Mouse (Mus musculus): ENCODE data around the gene Dcakd. TPM values are rescaled to one million over a fixed set of nuclear protein-coding genes. Genes with fewer than 3 reads are reported as not detected.

Dcakd gene
- polyA plus RNA-seq, 1 experiment from 2014 or later: 225 TPM

DNA sequence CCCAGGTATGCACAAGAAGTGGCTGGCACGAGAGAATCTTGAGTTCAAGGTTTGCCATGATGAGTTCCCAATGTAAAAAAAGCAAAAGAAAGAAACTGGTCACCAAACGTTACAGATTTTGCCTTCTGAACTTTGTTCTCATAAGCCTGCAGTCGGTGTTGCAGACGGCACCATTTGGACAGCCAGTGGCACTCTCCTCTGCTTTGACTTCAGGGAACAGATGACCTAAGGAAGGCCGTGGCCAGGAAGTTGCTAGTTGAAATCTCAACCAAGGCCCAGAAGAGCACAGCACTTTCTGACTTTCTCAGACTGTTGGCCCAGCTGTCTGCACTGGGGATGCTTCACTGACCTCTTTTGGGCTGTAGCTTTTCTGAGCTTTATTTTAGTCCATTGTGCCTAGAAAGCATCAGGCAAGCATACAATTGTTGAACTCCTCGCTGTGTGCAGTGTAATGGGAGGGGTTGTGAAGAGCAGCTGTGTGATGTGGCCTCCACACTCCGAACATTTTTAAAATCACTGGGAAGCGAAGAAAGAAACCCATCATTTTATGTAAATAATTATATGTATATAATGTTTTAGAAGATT lies 8.8 kb upstream of the Dcakd start:
- ATAC-seq (ENCODE audit: low FRiP score, low TSS enrichment): no peak
- H3K9ac ChIP-seq (ENCODE audit: low read depth, low read length): no peak overlapping the region
- no peaks in the 10 kb centered on the region for H3K4me1 ChIP-seq (ENCODE audit: control insufficient read depth, insufficient read depth, low read length)
- no peak overlapping the region for H3K4me3 ChIP-seq (ENCODE audit: low read length)
- H3K27me3 ChIP-seq (ENCODE audit: control insufficient read depth, insufficient read depth, low read length): no peaks in the 10 kb centered on the region
- peaks cover 6% of the 10 kb centered on the region; the same call in 1 of the 2 replicates for H3K36me3 ChIP-seq (ENCODE audit: control insufficient read depth, insufficient read depth, low read length)
- 83% methylated on average over 8 of the region's 8 CpGs for WGBS
- H3K9me3 ChIP-seq (ENCODE audit: control insufficient read depth, low read length): no peaks in the 10 kb centered on the region
- no peak overlapping the region for H3K4me2 ChIP-seq (replicated peaks; ENCODE audit: low read depth, low read length)
- no peak overlapping the region for H3K27ac ChIP-seq (ENCODE audit: low read depth, low read length)

DNA sequence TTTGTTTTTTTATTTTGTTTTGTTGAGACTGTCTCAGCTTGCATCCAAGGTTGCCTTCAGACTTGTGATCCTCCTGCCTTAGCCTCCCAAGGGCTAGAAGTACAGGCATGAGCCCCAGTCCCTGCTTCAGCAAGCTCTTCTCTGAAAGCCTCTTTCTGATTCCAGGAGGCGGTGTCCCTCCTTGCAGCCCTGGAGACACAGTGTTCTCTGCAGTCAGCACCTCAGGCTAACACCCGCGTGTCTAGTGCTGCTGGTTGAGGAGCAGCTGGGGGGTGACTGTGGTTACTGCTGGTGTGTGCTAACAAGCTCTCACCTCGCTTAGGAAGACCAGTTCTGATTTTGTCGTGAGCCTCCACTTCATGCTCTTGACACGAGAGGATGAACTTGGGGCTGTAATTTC lies 6.9 kb upstream of the Dcakd start:
- Histone ChIP-seq H3K4me2 (replicated peaks; ENCODE audit: low read depth, low read length) (no peak overlapping the region), H3K9me3 (ENCODE audit: control insufficient read depth, low read length) (no peaks in the 10 kb centered on the region), H3K27me3 (ENCODE audit: control insufficient read depth, insufficient read depth, low read length) (no peaks in the 10 kb centered on the region), H3K4me1 (ENCODE audit: control insufficient read depth, insufficient read depth, low read length) (no peaks in the 10 kb centered on the region), H3K4me3 (ENCODE audit: low read length) (no peak overlapping the region), H3K27ac (ENCODE audit: low read depth, low read length) (no peak overlapping the region), H3K36me3 (ENCODE audit: control insufficient read depth, insufficient read depth, low read length) (peaks cover 10% of the 10 kb centered on the region; the same call in 1 of the 2 replicates), H3K9ac (ENCODE audit: low read depth, low read length) (no peak overlapping the region)
- ATAC-seq (ENCODE audit: low FRiP score, low TSS enrichment): no peak
- 76% methylated on average over 6 of the region's 6 CpGs for WGBS

DNA sequence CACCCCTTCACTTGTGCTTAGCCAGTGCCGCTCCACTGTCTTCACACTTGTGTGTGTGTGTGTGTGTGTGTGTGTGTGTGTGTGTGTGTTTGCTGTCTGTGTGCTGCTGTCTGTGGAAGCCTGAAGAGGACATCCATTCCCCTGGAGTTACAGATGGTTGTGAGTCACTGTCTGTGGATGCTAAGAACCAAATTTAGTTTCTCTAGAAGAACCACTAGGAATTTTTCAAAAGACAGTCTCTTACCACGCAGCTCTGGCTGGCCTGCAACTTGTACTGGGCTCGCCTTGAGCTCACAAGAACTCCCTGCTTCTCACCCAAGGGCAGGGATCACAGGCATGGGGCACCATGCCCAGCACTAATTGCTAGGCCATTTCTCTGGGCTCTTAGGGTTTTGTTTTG lies 4.9 kb upstream of the Dcakd start:
- WGBS: 86% methylated on average over 3 of the region's 3 CpGs
- H3K4me3 ChIP-seq (ENCODE audit: low read length): no peak overlapping the region
- H3K9me3 ChIP-seq (ENCODE audit: control insufficient read depth, low read length): no peaks in the 10 kb centered on the region
- H3K9ac ChIP-seq (ENCODE audit: low read depth, low read length): no peak overlapping the region
- H3K27ac ChIP-seq (ENCODE audit: low read depth, low read length): no peak overlapping the region
- no peaks in the 10 kb centered on the region for H3K4me1 ChIP-seq (ENCODE audit: control insufficient read depth, insufficient read depth, low read length)
- no peaks in the 10 kb centered on the region for H3K27me3 ChIP-seq (ENCODE audit: control insufficient read depth, insufficient read depth, low read length)
- ATAC-seq (ENCODE audit: low FRiP score, low TSS enrichment): no peak
- H3K36me3 ChIP-seq (ENCODE audit: control insufficient read depth, insufficient read depth, low read length): peaks cover 10% of the 10 kb centered on the region; the same call in 1 of the 2 replicates
- no peak overlapping the region for H3K4me2 ChIP-seq (replicated peaks; ENCODE audit: low read depth, low read length)

DNA sequence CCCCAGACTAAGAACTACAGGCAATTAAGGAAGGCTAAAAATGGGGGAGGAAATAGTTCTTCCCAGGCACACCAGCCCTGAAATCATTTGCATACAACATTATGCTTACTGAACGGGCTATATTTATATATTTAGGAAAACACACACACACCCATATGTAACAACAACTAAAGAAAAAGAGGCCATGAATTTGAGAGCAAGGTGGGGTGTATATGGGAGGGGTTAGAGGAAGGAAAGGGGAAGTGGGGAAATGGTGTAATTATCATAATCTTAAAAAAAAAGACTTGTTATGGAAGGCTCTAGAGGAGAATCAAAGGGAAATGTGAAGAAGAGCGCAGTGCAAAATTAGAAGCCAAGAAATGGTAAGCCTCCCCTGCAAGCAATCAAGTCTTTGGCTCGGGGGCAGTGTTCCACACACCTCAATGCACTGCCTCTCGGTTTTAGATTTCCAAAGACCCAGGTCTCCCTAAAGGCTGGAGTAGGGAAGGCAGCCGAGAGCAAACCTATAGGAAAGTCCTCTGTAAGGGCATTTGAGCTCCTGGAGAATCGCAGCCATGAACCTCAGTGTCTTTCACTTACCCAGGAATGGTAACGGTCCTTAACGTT lies 460 bp downstream of the Dcakd start:
- H3K4me1 ChIP-seq (ENCODE audit: control insufficient read depth, insufficient read depth, low read length): peaks cover 5% of the 10 kb centered on the region; the same call in 1 of the 2 replicates
- H3K9ac ChIP-seq (ENCODE audit: low read depth, low read length): peak overlapping the region; percentile 72
- H3K27ac ChIP-seq (ENCODE audit: low read depth, low read length): peak overlapping the region; percentile 70; the same call in 1 of the 2 replicates
- WGBS: 15% methylated on average over 8 of the region's 8 CpGs
- H3K27me3 ChIP-seq (ENCODE audit: control insufficient read depth, insufficient read depth, low read length): no peaks in the 10 kb centered on the region
- H3K36me3 ChIP-seq (ENCODE audit: control insufficient read depth, insufficient read depth, low read length): peaks cover 16% of the 10 kb centered on the region
- no peaks in the 10 kb centered on the region for H3K9me3 ChIP-seq (ENCODE audit: control insufficient read depth, low read length)
- H3K4me3 ChIP-seq (ENCODE audit: low read length): peak overlapping the region; percentile 59
- ATAC-seq (ENCODE audit: low FRiP score, low TSS enrichment): peak; percentile 47
- peak overlapping the region; percentile 62 for H3K4me2 ChIP-seq (replicated peaks; ENCODE audit: low read depth, low read length)

DNA sequence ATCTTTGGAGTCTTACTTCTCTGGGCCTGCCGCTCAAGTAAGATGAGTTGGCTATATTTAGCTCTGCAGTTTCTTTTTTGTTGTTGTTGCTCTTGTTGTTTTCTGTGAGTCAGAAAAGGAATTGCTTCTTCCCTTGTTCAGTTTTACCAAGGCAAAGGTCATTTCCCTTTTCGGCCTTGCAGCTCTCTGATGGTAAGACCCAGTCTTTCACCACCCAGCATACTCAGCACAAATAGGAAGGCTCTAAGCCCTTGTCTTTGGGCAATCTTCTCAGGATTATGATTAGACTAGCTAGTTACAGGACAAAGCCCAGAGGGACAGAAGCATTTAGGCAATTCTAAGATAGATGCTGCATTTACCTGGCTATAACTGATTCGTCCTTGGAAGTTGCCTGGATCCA lies 1.2 kb downstream of the Dcakd start:
- Histone ChIP-seq H3K36me3 (ENCODE audit: control insufficient read depth, insufficient read depth, low read length) (peaks cover 16% of the 10 kb centered on the region), H3K9me3 (ENCODE audit: control insufficient read depth, low read length) (no peaks in the 10 kb centered on the region), H3K4me2 (replicated peaks; ENCODE audit: low read depth, low read length) (peak overlapping the region; percentile 62; the same call in 1 of the 2 replicates), H3K4me1 (ENCODE audit: control insufficient read depth, insufficient read depth, low read length) (peaks cover 5% of the 10 kb centered on the region; the same call in 1 of the 2 replicates), H3K27me3 (ENCODE audit: control insufficient read depth, insufficient read depth, low read length) (no peaks in the 10 kb centered on the region), H3K27ac (ENCODE audit: low read depth, low read length) (no peak overlapping the region), H3K4me3 (ENCODE audit: low read length) (peak overlapping the region; percentile 59; the same call in 1 of the 2 replicates), H3K9ac (ENCODE audit: low read depth, low read length) (no peak overlapping the region; the same call in 1 of the 2 replicates)
- ATAC-seq (ENCODE audit: low FRiP score, low TSS enrichment): no peak
- WGBS: 85% methylated on average over 3 of the region's 3 CpGs

DNA sequence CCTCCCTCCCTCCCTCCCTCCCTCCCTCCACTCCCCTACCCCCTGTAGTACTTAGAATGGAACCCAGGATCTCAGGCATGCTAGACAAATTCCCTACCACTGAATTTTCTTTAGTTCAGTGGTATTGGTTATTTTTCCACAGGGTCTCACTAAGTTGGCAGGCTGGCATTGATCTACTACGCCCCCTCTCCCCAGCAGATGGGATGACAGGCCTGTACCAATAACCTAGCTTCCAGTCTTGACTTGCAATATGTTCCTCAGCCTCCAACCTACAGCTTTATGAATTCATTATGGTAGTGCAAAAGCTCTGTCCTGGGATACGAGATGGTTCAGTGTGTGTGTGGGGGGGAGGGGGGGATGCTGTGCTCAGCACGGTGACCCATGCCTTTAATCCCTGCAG lies 4.2 kb downstream of the Dcakd start:
- peaks cover 13% of the 10 kb centered on the region for H3K36me3 ChIP-seq (ENCODE audit: control insufficient read depth, insufficient read depth, low read length)

DNA sequence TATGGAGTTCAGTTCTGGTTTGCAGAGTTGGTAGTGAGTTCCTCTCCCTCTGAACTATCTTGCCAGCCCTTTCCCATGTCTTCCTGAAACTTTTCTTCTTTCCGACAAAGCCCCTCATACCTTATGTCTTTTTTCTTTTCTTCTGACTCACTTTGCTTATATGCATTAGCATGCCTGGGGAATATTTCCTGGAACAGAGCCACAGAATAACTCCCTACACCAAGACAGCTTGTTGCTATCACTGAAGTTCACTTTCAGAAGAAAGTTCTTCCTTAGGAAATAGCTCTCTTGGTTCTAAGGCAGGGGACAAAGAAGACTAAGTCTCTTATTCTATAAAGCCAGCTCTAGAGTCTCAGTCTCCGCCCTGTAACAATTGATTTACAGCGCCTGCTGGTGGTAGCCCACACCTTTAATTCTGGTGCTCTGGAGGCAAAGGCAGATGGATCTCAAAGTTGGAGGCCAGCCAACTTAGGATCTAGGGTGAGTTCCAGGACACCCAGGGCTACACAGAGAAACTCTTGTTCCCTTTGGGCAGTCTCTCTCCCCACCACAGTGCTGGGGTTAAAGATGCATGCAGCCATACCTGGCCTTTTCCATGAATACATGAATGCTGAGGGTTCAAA lies 7.3 kb downstream of the Dcakd start:
- Histone ChIP-seq H3K4me2 (replicated peaks; ENCODE audit: low read depth, low read length) (no peak overlapping the region), H3K4me3 (ENCODE audit: low read length) (no peak overlapping the region), H3K4me1 (ENCODE audit: control insufficient read depth, insufficient read depth, low read length) (peaks cover 4% of the 10 kb centered on the region; the same call in 1 of the 2 replicates), H3K27me3 (ENCODE audit: control insufficient read depth, insufficient read depth, low read length) (no peaks in the 10 kb centered on the region), H3K9ac (ENCODE audit: low read depth, low read length) (no peak overlapping the region), H3K9me3 (ENCODE audit: control insufficient read depth, low read length) (no peaks in the 10 kb centered on the region), H3K36me3 (ENCODE audit: control insufficient read depth, insufficient read depth, low read length) (peaks cover 10% of the 10 kb centered on the region), H3K27ac (ENCODE audit: low read depth, low read length) (no peak overlapping the region)
- WGBS: 65% methylated on average over 3 of the region's 3 CpGs
- no peak for ATAC-seq (ENCODE audit: low FRiP score, low TSS enrichment)

More for the DNA sequence above, 4.2 kb downstream of the Dcakd start:
- Histone ChIP-seq H3K4me1 (ENCODE audit: control insufficient read depth, insufficient read depth, low read length) (peaks cover 5% of the 10 kb centered on the region; the same call in 1 of the 2 replicates), H3K4me3 (ENCODE audit: low read length) (no peak overlapping the region), H3K27ac (ENCODE audit: low read depth, low read length) (no peak overlapping the region), H3K27me3 (ENCODE audit: control insufficient read depth, insufficient read depth, low read length) (no peaks in the 10 kb centered on the region), H3K4me2 (replicated peaks; ENCODE audit: low read depth, low read length) (no peak overlapping the region), H3K9me3 (ENCODE audit: control insufficient read depth, low read length) (no peaks in the 10 kb centered on the region), H3K9ac (ENCODE audit: low read depth, low read length) (no peak overlapping the region)
- WGBS: 94% methylated on average over 3 of the region's 3 CpGs
- ATAC-seq (ENCODE audit: low FRiP score, low TSS enrichment): no peak

DNA sequence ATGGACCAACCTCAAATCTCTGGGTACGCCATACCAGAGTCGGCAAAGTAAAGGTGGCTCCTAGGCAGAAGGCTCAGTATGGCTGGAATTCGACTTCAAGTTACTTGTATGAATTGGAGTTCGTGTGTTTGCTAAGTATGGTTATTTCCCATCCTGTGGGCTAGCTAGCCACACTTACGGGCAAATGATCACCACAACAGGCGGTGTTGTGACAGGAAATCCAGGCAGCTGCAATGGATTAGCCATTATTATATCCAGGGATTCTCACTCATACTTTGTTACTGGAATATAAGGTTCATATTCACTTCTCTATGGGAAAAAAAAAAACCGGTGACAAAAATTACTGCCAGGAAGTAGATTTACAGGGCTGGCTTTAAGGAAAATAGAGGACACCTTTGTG lies 8.8 kb downstream of the Dcakd start:
- 89% methylated on average over 7 of the region's 7 CpGs for WGBS

DNA sequence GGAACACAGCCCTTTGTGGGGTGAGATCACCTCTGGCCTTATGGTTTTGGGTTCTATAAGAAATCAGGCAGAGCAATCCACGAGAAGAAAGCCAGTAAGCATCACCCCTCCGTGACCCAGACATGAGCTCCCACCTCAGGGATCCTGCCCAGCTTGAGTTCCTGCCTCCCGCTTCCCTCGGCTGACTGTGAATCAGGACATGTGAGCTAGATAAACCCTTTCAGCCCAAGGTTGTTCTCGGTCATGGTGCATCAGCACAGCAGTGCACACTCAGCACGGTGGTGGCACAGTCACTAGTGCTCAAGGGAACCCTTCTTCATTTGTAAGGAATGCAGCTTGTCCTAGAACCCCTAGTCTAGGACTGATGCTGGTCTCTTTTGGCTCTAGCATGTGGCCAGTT lies 9.3 kb downstream of the Dcakd start:
- H3K4me1 ChIP-seq (ENCODE audit: control insufficient read depth, insufficient read depth, low read length): peaks cover 10% of the 10 kb centered on the region; the same call in 1 of the 2 replicates
- no peak overlapping the region for H3K27ac ChIP-seq (ENCODE audit: low read depth, low read length)
- 59% methylated on average over 6 of the region's 6 CpGs for WGBS

More for the DNA sequence above, 8.8 kb downstream of the Dcakd start:
- no peak overlapping the region for H3K27ac ChIP-seq (ENCODE audit: low read depth, low read length)
- no peak overlapping the region for H3K4me3 ChIP-seq (ENCODE audit: low read length)
- no peak for ATAC-seq (ENCODE audit: low FRiP score, low TSS enrichment)
- no peak overlapping the region for H3K4me2 ChIP-seq (replicated peaks; ENCODE audit: low read depth, low read length)
- H3K9me3 ChIP-seq (ENCODE audit: control insufficient read depth, low read length): no peaks in the 10 kb centered on the region
- H3K36me3 ChIP-seq (ENCODE audit: control insufficient read depth, insufficient read depth, low read length): no peaks in the 10 kb centered on the region; the same call in 1 of the 2 replicates
- H3K4me1 ChIP-seq (ENCODE audit: control insufficient read depth, insufficient read depth, low read length): peaks cover 10% of the 10 kb centered on the region; the same call in 1 of the 2 replicates
- H3K27me3 ChIP-seq (ENCODE audit: control insufficient read depth, insufficient read depth, low read length): no peaks in the 10 kb centered on the region
- H3K9ac ChIP-seq (ENCODE audit: low read depth, low read length): no peak overlapping the region

More for the DNA sequence above, 9.3 kb downstream of the Dcakd start:
- no peak for ATAC-seq (ENCODE audit: low FRiP score, low TSS enrichment)
- no peaks in the 10 kb centered on the region for H3K27me3 ChIP-seq (ENCODE audit: control insufficient read depth, insufficient read depth, low read length)
- no peaks in the 10 kb centered on the region; the same call in 1 of the 2 replicates for H3K36me3 ChIP-seq (ENCODE audit: control insufficient read depth, insufficient read depth, low read length)
- H3K9ac ChIP-seq (ENCODE audit: low read depth, low read length): no peak overlapping the region
- H3K9me3 ChIP-seq (ENCODE audit: control insufficient read depth, low read length): no peaks in the 10 kb centered on the region
- no peak overlapping the region for H3K4me2 ChIP-seq (replicated peaks; ENCODE audit: low read depth, low read length)
- no peak overlapping the region for H3K4me3 ChIP-seq (ENCODE audit: low read length)
